Mouse (Mus musculus): ENCODE results near the gene Zfhx3.
A peak's percentile ranks its signal among the peaks of the same experiment; 100 is the strongest.

Gene Zfhx3

GRCm38 (mm10) chr8:108869935-108870334, 927.5 kb downstream of the Zfhx3 start:
- DNase-seq, result no peak

- DNase-seq, result no peak
Observed at GRCm38 (mm10) chr8:108870371-108870770, 927.9 kb downstream of the Zfhx3 start.

- DNase-seq, result no peak
Observed at GRCm38 (mm10) chr8:108875722-108876121, 933.3 kb downstream of the Zfhx3 start.

- DNase-seq, result no peak
Observed at GRCm38 (mm10) chr8:108880101-108880500, 937.7 kb downstream of the Zfhx3 start.

GRCm38 (mm10) chr8:108881336-108881735, 938.9 kb downstream of the Zfhx3 start:
- no peak for DNase-seq

- no peak for DNase-seq
Observed at GRCm38 (mm10) chr8:108882073-108882472, 939.6 kb downstream of the Zfhx3 start.

- DNase-seq, result no peak
Observed at GRCm38 (mm10) chr8:108883381-108883780, 940.9 kb downstream of the Zfhx3 start.

GRCm38 (mm10) chr8:108884947-108885346, 942.5 kb downstream of the Zfhx3 start:
- no peak for DNase-seq

GRCm38 (mm10) chr8:108885450-108885849, 943.0 kb downstream of the Zfhx3 start:
- no peak for DNase-seq

GRCm38 (mm10) chr8:108885861-108886260, 943.4 kb downstream of the Zfhx3 start:
- DNase-seq, result no peak

GRCm38 (mm10) chr8:108886599-108887255, 944.3 kb downstream of the Zfhx3 start:
- DNase-seq, result peak; percentile 76

- no peak for DNase-seq
Observed at GRCm38 (mm10) chr8:108887256-108887615, 944.8 kb downstream of the Zfhx3 start.

- no peak for DNase-seq
Observed at GRCm38 (mm10) chr8:108887890-108888289, 945.4 kb downstream of the Zfhx3 start.

- DNase-seq, result no peak
Observed at GRCm38 (mm10) chr8:108888924-108889323, 946.5 kb downstream of the Zfhx3 start.

GRCm38 (mm10) chr8:108889406-108889805, 947.0 kb downstream of the Zfhx3 start:
- no peak for DNase-seq

GRCm38 (mm10) chr8:108894287-108894686, 951.8 kb downstream of the Zfhx3 start:
- no peak for DNase-seq

GRCm38 (mm10) chr8:108896468-108897346, 954.3 kb downstream of the Zfhx3 start:
- DNase-seq, result peak; percentile 63

GRCm38 (mm10) chr8:108897347-108898100, 955.1 kb downstream of the Zfhx3 start:
- DNase-seq, result no peak

GRCm38 (mm10) chr8:108899251-108899771, 956.9 kb downstream of the Zfhx3 start:
- DNase-seq, result no peak

GRCm38 (mm10) chr8:108900541-108900940, 958.1 kb downstream of the Zfhx3 start:
- DNase-seq, result no peak

GRCm38 (mm10) chr8:108901208-108901607, 958.8 kb downstream of the Zfhx3 start:
- DNase-seq, result no peak

- no peak for DNase-seq
Observed at GRCm38 (mm10) chr8:108903550-108903949, 961.1 kb downstream of the Zfhx3 start.

GRCm38 (mm10) chr8:108904288-108904971, 962.0 kb downstream of the Zfhx3 start:
- no peak for DNase-seq

Measured in right cerebral cortex, postnatal 25 days (tissue).